Mouse (Mus musculus): ENCODE data around the gene Gopc. TPM values are rescaled to one million over a fixed set of nuclear protein-coding genes. Genes with fewer than 3 reads are reported as not detected.

Gene Gopc
- polyA plus RNA-seq, 1 experiment = 7.9 TPM

- Histone ChIP-seq H3K4me2 (ENCODE audit: low read depth) (peak within 1 kb of the TSS; percentile 83), H3K27me3 (ENCODE audit: control insufficient read depth, insufficient read depth, insufficient read length) (no peaks in the 10 kb centered on the region), H3K79me2 (ENCODE audit: control insufficient read depth, insufficient read depth) (peaks cover 46% of the 10 kb centered on the region), H3ac (ENCODE audit: control insufficient read depth, insufficient read length) (peak within 1 kb of the TSS; percentile 96), H3K36me3 (ENCODE audit: control insufficient read depth, insufficient read depth) (peaks cover 9% of the 10 kb centered on the region), H3K4me3 (peak within 1 kb of the TSS; percentile 73)
- peak; percentile 61 for TF ChIP-seq POLR2AphosphoS2 (IDR thresholded peaks at IDR 0.05; ENCODE audit: insufficient read length, low read depth)
- TF ChIP-seq TCF3 (IDR thresholded peaks at IDR 0.05; ENCODE audit: insufficient read length, low read depth) = peak; percentile 2
- TF ChIP-seq REST (IDR thresholded peaks at IDR 0.05; ENCODE audit: insufficient read depth, insufficient read length) = peak; percentile 23
- no peak for TF ChIP-seq USF1 (IDR thresholded peaks at IDR 0.05; ENCODE audit: low read depth)
- TF ChIP-seq MYOG (IDR thresholded peaks at IDR 0.05; ENCODE audit: control insufficient read depth in 1 of 3, insufficient read depth in 1 of 3, insufficient read length in 2 of 3, low read depth in 2 of 3) = no peak
- peak; percentile 74 for TF ChIP-seq POLR2A (IDR thresholded peaks at IDR 0.05; ENCODE audit: insufficient read length, low read depth)
- peak; percentile 19 for TF ChIP-seq E2F4 (IDR thresholded peaks at IDR 0.05; ENCODE audit: insufficient read depth)
- TF ChIP-seq MYOD1 (IDR thresholded peaks at IDR 0.05; ENCODE audit: control insufficient read depth in 1 of 3, insufficient read length in 2 of 3, low read depth in 2 of 3) = peak in 1 of 3 experiments; percentile 36
Measured at GRCm38 (mm10) chr10:52417299-52417997, 35.5 kb upstream of the Gopc start, which contains the start of gene Nus1. Gene Nus1, plus strand, starts transcription at chr10:52417547.

DNA sequence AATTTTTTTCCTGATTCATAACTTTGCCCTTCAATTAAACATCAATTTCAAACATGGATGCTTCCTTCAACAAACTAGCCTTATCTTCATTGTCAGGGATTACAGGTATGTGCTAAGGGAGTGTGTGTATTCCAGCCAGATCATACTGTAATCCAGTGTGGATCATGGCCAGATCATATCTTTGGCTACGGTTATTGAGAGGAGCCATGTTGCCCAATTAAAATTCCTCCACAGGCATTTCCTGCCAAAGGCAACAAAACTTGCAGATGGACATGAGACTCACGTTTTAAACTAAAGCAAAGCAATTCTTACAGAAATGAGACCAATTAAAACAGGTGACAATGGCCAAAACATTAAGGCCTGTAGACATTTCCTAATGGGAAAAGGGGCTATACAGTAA is 34.5 kb upstream of the Gopc start:
- Histone ChIP-seq H3K4me3 (peak overlapping the region; percentile 73), H3ac (ENCODE audit: control insufficient read depth, insufficient read length) (no peak overlapping the region), H3K4me2 (ENCODE audit: low read depth) (peak overlapping the region; percentile 79), H3K27me3 (ENCODE audit: control insufficient read depth, insufficient read depth, insufficient read length) (no peaks in the 10 kb centered on the region), H3K79me2 (ENCODE audit: control insufficient read depth, insufficient read depth) (peaks cover 36% of the 10 kb centered on the region), H3K36me3 (ENCODE audit: control insufficient read depth, insufficient read depth) (peaks cover 9% of the 10 kb centered on the region)
- TF ChIP-seq MAX (IDR thresholded peaks at IDR 0.05; ENCODE audit: low read depth) = no peak
- no peak for TF ChIP-seq USF1 (IDR thresholded peaks at IDR 0.05; ENCODE audit: low read depth)
- no peak for TF ChIP-seq TCF3 (IDR thresholded peaks at IDR 0.05; ENCODE audit: insufficient read length, low read depth)
- no peak for TF ChIP-seq TCF12 (IDR thresholded peaks at IDR 0.05; ENCODE audit: insufficient read depth, poor library complexity, severe bottlenecking)
- TF ChIP-seq MYOG (IDR thresholded peaks at IDR 0.05; ENCODE audit: control insufficient read depth in 1 of 3, insufficient read depth in 1 of 3, insufficient read length in 2 of 3, low read depth in 2 of 3) = no peak
- TF ChIP-seq MYOD1 (IDR thresholded peaks at IDR 0.05; ENCODE audit: control insufficient read depth in 1 of 3, insufficient read length in 2 of 3, low read depth in 2 of 3) = no peak
- TF ChIP-seq CEBPB (IDR thresholded peaks at IDR 0.05; ENCODE audit: insufficient read depth, poor library complexity, severe bottlenecking) = no peak
- TF ChIP-seq E2F4 (IDR thresholded peaks at IDR 0.05; ENCODE audit: insufficient read depth) = no peak
- no peak for TF ChIP-seq POLR2AphosphoS2 (IDR thresholded peaks at IDR 0.05; ENCODE audit: insufficient read length, low read depth)
- no peak for TF ChIP-seq POLR2A (IDR thresholded peaks at IDR 0.05; ENCODE audit: insufficient read length, low read depth)
- TF ChIP-seq REST (IDR thresholded peaks at IDR 0.05; ENCODE audit: insufficient read depth, insufficient read length) = no peak
- TF ChIP-seq SRF (IDR thresholded peaks at IDR 0.05; ENCODE audit: control insufficient read depth, insufficient read length, low read depth) = no peak

DNA sequence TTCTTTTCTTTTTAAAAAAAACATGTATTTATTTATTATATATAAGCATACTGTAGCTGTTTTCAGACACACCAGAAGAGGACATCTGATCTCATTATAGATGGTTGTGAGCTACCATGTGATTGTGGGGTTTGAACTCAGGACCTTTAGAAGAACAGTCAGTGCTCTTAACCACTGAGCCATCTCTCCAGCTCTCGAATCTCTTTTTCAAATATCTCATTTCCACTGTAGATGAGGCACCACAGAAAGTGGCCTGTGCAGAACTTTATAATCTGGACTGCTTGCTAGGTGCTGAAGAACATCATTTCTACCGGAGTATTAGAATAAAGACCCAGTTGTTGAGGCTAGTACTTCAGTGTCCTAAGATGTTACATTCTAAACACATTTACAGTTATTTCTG is 33.1 kb upstream of the Gopc start:
- peaks cover 22% of the 10 kb centered on the region for H3K79me2 ChIP-seq (ENCODE audit: control insufficient read depth, insufficient read depth)
- H3ac ChIP-seq (ENCODE audit: control insufficient read depth, insufficient read length) = no peak overlapping the region
- no peaks in the 10 kb centered on the region for H3K27me3 ChIP-seq (ENCODE audit: control insufficient read depth, insufficient read depth, insufficient read length)
- no peak overlapping the region for H3K4me3 ChIP-seq
- TF ChIP-seq TCF3 (IDR thresholded peaks at IDR 0.05; ENCODE audit: insufficient read length, low read depth) (no peak), SRF (IDR thresholded peaks at IDR 0.05; ENCODE audit: control insufficient read depth, insufficient read length, low read depth) (no peak), CEBPB (IDR thresholded peaks at IDR 0.05; ENCODE audit: insufficient read depth, poor library complexity, severe bottlenecking) (no peak), MYOD1 (IDR thresholded peaks at IDR 0.05; ENCODE audit: control insufficient read depth in 1 of 3, insufficient read length in 2 of 3, low read depth in 2 of 3) (no peak), REST (IDR thresholded peaks at IDR 0.05; ENCODE audit: insufficient read depth, insufficient read length) (no peak), E2F4 (IDR thresholded peaks at IDR 0.05; ENCODE audit: insufficient read depth) (no peak), USF1 (IDR thresholded peaks at IDR 0.05; ENCODE audit: low read depth) (no peak), POLR2A (IDR thresholded peaks at IDR 0.05; ENCODE audit: insufficient read length, low read depth) (no peak)
- H3K36me3 ChIP-seq (ENCODE audit: control insufficient read depth, insufficient read depth) = peaks cover 7% of the 10 kb centered on the region
- H3K4me2 ChIP-seq (ENCODE audit: low read depth) = no peak overlapping the region

DNA sequence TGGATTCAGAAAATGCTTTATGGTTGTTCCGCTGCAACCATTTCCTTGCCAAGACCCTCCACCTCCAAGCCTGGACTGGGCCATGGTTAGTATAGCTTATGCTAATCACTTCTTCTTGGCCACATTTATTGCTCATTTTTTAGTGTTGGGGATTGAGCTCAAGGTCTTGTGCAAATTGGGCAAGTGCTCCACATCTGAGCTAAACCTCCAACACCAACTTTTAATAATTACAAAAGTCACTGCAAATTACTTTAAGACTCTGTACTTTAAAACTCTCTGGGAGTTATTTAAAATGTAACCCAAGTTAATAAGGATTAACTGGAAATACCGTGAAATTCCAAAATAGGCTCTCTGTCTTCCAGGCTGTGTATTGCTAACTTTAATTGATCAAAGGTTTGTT is 25.6 kb upstream of the Gopc start:
- H3K4me2 ChIP-seq (ENCODE audit: low read depth) = no peak overlapping the region
- peaks cover 4% of the 10 kb centered on the region for H3K27me3 ChIP-seq (ENCODE audit: control insufficient read depth, insufficient read depth, insufficient read length)
- no peak overlapping the region for H3ac ChIP-seq (ENCODE audit: control insufficient read depth, insufficient read length)
- H3K79me2 ChIP-seq (ENCODE audit: control insufficient read depth, insufficient read depth) = no peaks in the 10 kb centered on the region
- H3K36me3 ChIP-seq (ENCODE audit: control insufficient read depth, insufficient read depth) = no peaks in the 10 kb centered on the region
- no peak overlapping the region for H3K4me3 ChIP-seq
- TF ChIP-seq POLR2A (IDR thresholded peaks at IDR 0.05; ENCODE audit: insufficient read length, low read depth) (no peak), MYOD1 (IDR thresholded peaks at IDR 0.05; ENCODE audit: control insufficient read depth in 1 of 3, insufficient read length in 2 of 3, low read depth in 2 of 3) (no peak), USF1 (IDR thresholded peaks at IDR 0.05; ENCODE audit: low read depth) (no peak), MAX (IDR thresholded peaks at IDR 0.05; ENCODE audit: low read depth) (no peak), POLR2AphosphoS2 (IDR thresholded peaks at IDR 0.05; ENCODE audit: insufficient read length, low read depth) (no peak), CEBPB (IDR thresholded peaks at IDR 0.05; ENCODE audit: insufficient read depth, poor library complexity, severe bottlenecking) (no peak), SRF (IDR thresholded peaks at IDR 0.05; ENCODE audit: control insufficient read depth, insufficient read length, low read depth) (no peak), MYOG (IDR thresholded peaks at IDR 0.05; ENCODE audit: control insufficient read depth in 1 of 3, insufficient read depth in 1 of 3, insufficient read length in 2 of 3, low read depth in 2 of 3) (no peak), TCF12 (IDR thresholded peaks at IDR 0.05; ENCODE audit: insufficient read depth, poor library complexity, severe bottlenecking) (no peak), TCF3 (IDR thresholded peaks at IDR 0.05; ENCODE audit: insufficient read length, low read depth) (no peak)

Data from myocyte (in vitro differentiated cells).